23 mouse cellular contexts compared by ENCODE assay signal in the genomic region with DNA sequence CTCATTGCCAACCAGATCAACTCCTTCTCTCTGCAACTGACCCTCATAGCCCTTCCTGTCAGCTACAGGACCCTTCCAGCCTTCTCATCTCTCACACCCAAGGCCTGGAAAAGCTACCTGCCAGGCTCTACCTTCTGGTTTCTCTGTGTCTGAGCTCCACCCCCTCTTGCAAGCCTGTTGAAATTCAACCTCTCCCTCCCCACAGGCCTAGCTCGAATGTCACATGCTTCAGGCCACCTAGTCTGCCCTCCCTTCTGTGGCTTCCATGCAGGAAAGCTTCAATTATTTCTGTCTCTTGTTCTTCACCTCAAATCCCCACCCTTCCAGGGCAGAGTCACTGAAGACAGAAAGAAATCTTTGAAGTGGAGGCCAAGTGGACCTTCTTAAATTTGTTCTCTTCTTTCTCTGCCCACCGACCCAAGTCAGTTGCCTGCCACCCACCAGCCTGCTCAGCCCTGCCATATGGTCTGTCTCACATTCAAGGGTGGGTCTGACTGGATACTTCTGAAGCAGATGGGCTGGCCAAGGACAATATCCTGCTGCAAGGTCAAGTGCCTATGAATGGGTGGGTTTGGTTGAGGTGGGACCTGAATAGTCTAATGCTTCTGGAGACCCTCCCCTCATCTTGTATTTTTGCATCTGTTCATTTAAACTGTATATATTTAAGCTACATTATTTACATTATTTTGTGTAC. TPM values are rescaled to one million over a fixed set of nuclear protein-coding genes. Genes with fewer than 3 reads are reported as not detected.
"Had no signal": no experiment of that assay in that cellular context is flagged by ENCODE, and none has a peak within 500 bp of the region (broad histone marks: within the 10 kb centered on the region; RNA-seq: fewer than 3 reads in every experiment).

No protein-coding gene starts in this region.

- H3K9me3 ChIP-seq: limb, embryonic 10.5 days; midbrain, embryonic 13.5 days; neural tube, embryonic 13.5 days; stomach, embryonic 15.5 days had no signal

- H3K4me2 ChIP-seq: limb, embryonic 13.5 days; liver, embryonic 12.5 days; liver, embryonic 15.5 days; midbrain, embryonic 13.5 days; neural tube, embryonic 13.5 days; stomach, embryonic 15.5 days had no signal

- ATAC-seq: intestine, postnatal 0 days; liver, embryonic 12.5 days; midbrain, embryonic 13.5 days; midbrain, embryonic 16.5 days had no signal

- H3K27me3 ChIP-seq: stomach, embryonic 15.5 days had no signal

- H3K36me3 ChIP-seq: limb, embryonic 10.5 days; limb, embryonic 13.5 days; liver, embryonic 12.5 days; liver, embryonic 15.5 days; midbrain, embryonic 10.5 days; midbrain, embryonic 13.5 days; neural tube, embryonic 13.5 days; stomach, embryonic 15.5 days had no signal

- H3K4me3 ChIP-seq: layer of hippocampus, adult 2 months; limb, embryonic 10.5 days; limb, embryonic 13.5 days; liver, embryonic 12.5 days; liver, embryonic 15.5 days; megakaryocyte, embryonic 14.5 days; midbrain, embryonic 10.5 days; midbrain, embryonic 13.5 days; myocyte; neural tube, embryonic 13.5 days; stomach, embryonic 15.5 days had no signal

- H3K27ac ChIP-seq: layer of hippocampus, adult 2 months; limb, embryonic 10.5 days; limb, embryonic 13.5 days; liver, embryonic 12.5 days; liver, embryonic 15.5 days; midbrain, embryonic 10.5 days; midbrain, embryonic 13.5 days; neural tube, embryonic 13.5 days; stomach, embryonic 15.5 days had no signal

- H3K9ac ChIP-seq: limb, embryonic 13.5 days; liver, embryonic 12.5 days; liver, embryonic 15.5 days; midbrain, embryonic 13.5 days; neural tube, embryonic 13.5 days; stomach, embryonic 15.5 days had no signal

- DNase-seq: kidney, adult 9 months; kidney, postnatal 14 days; layer of hippocampus, adult 9-11 months; liver; lung, adult 2 months; retina, postnatal 1 day; right cerebral cortex, postnatal 25 days; spleen, adult 18-20 months; thymus, postnatal 25 days had no signal

RNA-seq across cellular contexts. Expression of a gene that starts 1.5 kb away (rescaled TPM):
- polyA plus RNA-seq: limb, embryonic 10.5 days had no signal

RNA-seq across cellular contexts. Expression of a gene that starts 27.0 kb away (rescaled TPM):
- polyA plus RNA-seq: limb, embryonic 10.5 days; lung, embryonic 16.5 days; midbrain, embryonic 10.5 days; midbrain, embryonic 13.5 days; midbrain, embryonic 16.5 days; myocyte; neural tube, embryonic 13.5 days had no signal

RNA-seq across cellular contexts. Expression of a gene that starts 47.6 kb away (rescaled TPM):
- polyA plus RNA-seq: myocyte had no signal
